Mouse (Mus musculus): ENCODE data around the gene Olfr1225. TPM values are rescaled to one million over a fixed set of nuclear protein-coding genes. Genes with fewer than 3 reads are reported as not detected.
"Not testable (repeated sequence)": the region's sequence is repeated elsewhere in the genome, so short reads cannot be mapped to it uniquely, and the experiment has no call there.

The Olfr1225 gene
- polyA plus RNA-seq (2015; fragmentation: Nextera tagmentation; extraction: Ambion mirVana) = not detected in 2 replicates

GRCm38 (mm10) chr2:89174569-89174968, at the start of gene Olfr1225:
Olfr1225 (minus strand) TSS chr2:89174669.
- Histone ChIP-seq H3K9me3 (ENCODE audit: low read length) (no peaks in the 10 kb centered on the region), H3K27ac (ENCODE audit: low read length) (no peak within 1 kb of the TSS), H3K4me2 (replicated peaks; ENCODE audit: low read depth, low read length) (no peak within 1 kb of the TSS), H3K4me1 (ENCODE audit: insufficient read depth, low read length) (no peaks in the 10 kb centered on the region), H3K4me3 (ENCODE audit: low read length) (no peak within 1 kb of the TSS), H3K36me3 (ENCODE audit: insufficient read depth, low read length) (no peaks in the 10 kb centered on the region), H3K27me3 (ENCODE audit: insufficient read depth, low read length) (no peaks in the 10 kb centered on the region), H3K9ac (replicated peaks; ENCODE audit: low read length) (no peak within 1 kb of the TSS)
- no peak for ATAC-seq (ENCODE audit: low FRiP score, low TSS enrichment)
- 85% methylated on average over 1 of the region's 1 CpGs for WGBS

DNA sequence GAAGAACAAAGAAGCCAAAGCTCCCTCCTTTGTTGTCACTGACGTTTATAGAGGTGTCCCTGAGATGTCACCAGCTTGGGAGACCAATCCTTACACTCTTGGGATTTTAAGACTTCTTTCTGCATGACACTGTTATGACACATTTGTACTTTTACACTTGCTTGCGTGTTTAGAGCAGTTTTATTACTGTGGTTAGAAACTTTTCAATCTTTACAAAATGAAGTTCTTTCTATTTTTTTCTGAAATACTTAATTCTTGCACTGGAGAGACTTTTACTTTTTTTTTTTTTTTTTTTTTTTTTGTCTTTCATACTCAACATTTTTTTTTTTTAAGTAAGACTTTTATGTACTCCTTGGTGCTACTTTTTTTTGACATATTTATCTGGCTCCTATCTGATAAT, 25.5 kb upstream of the Olfr1225 start, which contains the start of gene Olfr1226:
Olfr1226 (minus strand) TSS at position 101 of the 400 bp plus-strand sequence.
- no peak within 1 kb of the TSS for H3K27ac ChIP-seq (ENCODE audit: low read length)
- H3K4me2 ChIP-seq (replicated peaks; ENCODE audit: low read depth, low read length) = no peak within 1 kb of the TSS
- H3K27me3 ChIP-seq (ENCODE audit: insufficient read depth, low read length) = no peaks in the 10 kb centered on the region
- no peak within 1 kb of the TSS for H3K4me3 ChIP-seq (ENCODE audit: low read length)
- no peaks in the 10 kb centered on the region for H3K9me3 ChIP-seq (ENCODE audit: low read length)
- H3K36me3 ChIP-seq (ENCODE audit: insufficient read depth, low read length) = no peaks in the 10 kb centered on the region
- H3K9ac ChIP-seq (replicated peaks; ENCODE audit: low read length) = no peak within 1 kb of the TSS
- 54% methylated on average over 2 of the region's 2 CpGs for WGBS
- H3K4me1 ChIP-seq (ENCODE audit: insufficient read depth, low read length) = no peaks in the 10 kb centered on the region
- no peak for ATAC-seq (ENCODE audit: low FRiP score, low TSS enrichment)

GRCm38 (mm10) chr2:89196325-89196982, 22.0 kb upstream of the Olfr1225 start:
- Histone ChIP-seq H3K27ac (ENCODE audit: low read length) (no peak overlapping the region), H3K9ac (replicated peaks; ENCODE audit: low read length) (no peak overlapping the region), H3K9me3 (ENCODE audit: low read length) (no peaks in the 10 kb centered on the region), H3K4me3 (ENCODE audit: low read length) (no peak overlapping the region), H3K4me1 (ENCODE audit: insufficient read depth, low read length) (no peaks in the 10 kb centered on the region), H3K27me3 (ENCODE audit: insufficient read depth, low read length) (no peaks in the 10 kb centered on the region), H3K36me3 (ENCODE audit: insufficient read depth, low read length) (no peaks in the 10 kb centered on the region), H3K4me2 (replicated peaks; ENCODE audit: low read depth, low read length) (no peak overlapping the region)
- ATAC-seq (ENCODE audit: low FRiP score, low TSS enrichment) = no peak
- WGBS = 83% methylated on average over 3 of the region's 3 CpGs

DNA sequence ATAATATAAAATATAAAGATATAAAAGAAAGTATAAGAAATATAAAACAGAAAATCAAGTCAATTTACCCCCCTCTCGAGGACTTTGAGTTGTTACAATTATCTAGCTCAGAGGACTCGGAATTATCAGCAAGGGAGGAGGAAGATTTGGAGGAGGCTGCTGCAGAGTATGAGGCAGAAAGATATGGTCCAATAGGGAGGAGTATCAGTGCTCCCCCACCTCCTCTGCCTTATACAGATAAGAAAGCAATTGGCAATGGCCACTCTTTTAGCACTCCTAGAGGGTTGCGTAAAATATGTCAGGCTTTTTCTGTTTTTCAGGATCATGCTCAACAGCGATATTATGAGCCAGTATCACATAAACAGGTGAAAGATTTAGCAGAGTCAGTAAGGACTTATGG, 9.8 kb downstream of the Olfr1225 start:
- not testable (repeated sequence) for H3K27me3 ChIP-seq (ENCODE audit: insufficient read depth, low read length); H3K4me1 ChIP-seq (ENCODE audit: insufficient read depth, low read length); H3K36me3 ChIP-seq (ENCODE audit: insufficient read depth, low read length); H3K9ac ChIP-seq (replicated peaks; ENCODE audit: low read length); H3K4me3 ChIP-seq (ENCODE audit: low read length); H3K27ac ChIP-seq (ENCODE audit: low read length); H3K4me2 ChIP-seq (replicated peaks; ENCODE audit: low read depth, low read length); ATAC-seq (ENCODE audit: low FRiP score, low TSS enrichment); H3K9me3 ChIP-seq (ENCODE audit: low read length)
- 90% methylated on average over 4 of the region's 4 CpGs for WGBS

- not testable (repeated sequence) for ATAC-seq (ENCODE audit: low FRiP score, low TSS enrichment); H3K4me2 ChIP-seq (replicated peaks; ENCODE audit: low read depth, low read length); H3K27me3 ChIP-seq (ENCODE audit: insufficient read depth, low read length); H3K9me3 ChIP-seq (ENCODE audit: low read length); H3K4me1 ChIP-seq (ENCODE audit: insufficient read depth, low read length); H3K4me3 ChIP-seq (ENCODE audit: low read length); H3K27ac ChIP-seq (ENCODE audit: low read length); H3K9ac ChIP-seq (replicated peaks; ENCODE audit: low read length); H3K36me3 ChIP-seq (ENCODE audit: insufficient read depth, low read length)
- WGBS = 93% methylated on average over 8 of the region's 8 CpGs
Measured at GRCm38 (mm10) chr2:89163991-89164390, 10.5 kb downstream of the Olfr1225 start, which contains the start of gene Olfr1224-ps1. Olfr1224-ps1 (minus strand) TSS chr2:89164091.

DNA sequence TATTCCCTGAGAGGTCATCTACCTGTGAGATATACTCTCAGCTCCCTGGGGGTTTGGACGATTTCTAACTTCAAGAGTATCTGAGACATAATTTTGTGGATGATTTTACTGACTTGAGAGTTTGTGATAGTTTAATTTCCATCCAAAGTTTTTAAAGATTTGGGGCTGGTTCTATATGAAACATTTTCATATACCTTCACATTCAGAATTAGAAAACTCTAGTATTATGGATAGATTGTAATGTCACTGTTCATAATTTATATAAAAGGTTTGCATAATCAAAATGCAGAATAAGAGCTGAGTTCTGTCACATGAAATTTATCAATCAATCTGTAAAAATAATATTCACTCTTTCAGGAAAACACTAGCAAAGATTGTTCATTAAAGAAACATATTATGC, 23.0 kb downstream of the Olfr1225 start, which contains the start of gene Olfr1223:
Olfr1223 (minus strand) TSS at position 101 of the 400 bp plus-strand sequence.
- Histone ChIP-seq H3K4me2 (replicated peaks; ENCODE audit: low read depth, low read length) (no peak within 1 kb of the TSS), H3K4me3 (ENCODE audit: low read length) (no peak within 1 kb of the TSS), H3K27ac (ENCODE audit: low read length) (no peak within 1 kb of the TSS), H3K9ac (replicated peaks; ENCODE audit: low read length) (no peak within 1 kb of the TSS), H3K36me3 (ENCODE audit: insufficient read depth, low read length) (no peaks in the 10 kb centered on the region), H3K4me1 (ENCODE audit: insufficient read depth, low read length) (no peaks in the 10 kb centered on the region), H3K27me3 (ENCODE audit: insufficient read depth, low read length) (no peaks in the 10 kb centered on the region), H3K9me3 (ENCODE audit: low read length) (no peaks in the 10 kb centered on the region)
- 59% methylated on average over 1 of the region's 1 CpGs for WGBS
- ATAC-seq (ENCODE audit: low FRiP score, low TSS enrichment) = no peak

- Histone ChIP-seq H3K4me3 (ENCODE audit: low read length) (no peak within 1 kb of the TSS), H3K36me3 (ENCODE audit: insufficient read depth, low read length) (no peaks in the 10 kb centered on the region), H3K4me2 (replicated peaks; ENCODE audit: low read depth, low read length) (no peak within 1 kb of the TSS), H3K27ac (ENCODE audit: low read length) (no peak within 1 kb of the TSS), H3K9me3 (ENCODE audit: low read length) (no peaks in the 10 kb centered on the region), H3K4me1 (ENCODE audit: insufficient read depth, low read length) (no peaks in the 10 kb centered on the region), H3K9ac (replicated peaks; ENCODE audit: low read length) (no peak within 1 kb of the TSS), H3K27me3 (ENCODE audit: insufficient read depth, low read length) (no peaks in the 10 kb centered on the region)
- no peak for ATAC-seq (ENCODE audit: low FRiP score, low TSS enrichment)
- WGBS = 65% methylated on average over 3 of the region's 3 CpGs
Measured at GRCm38 (mm10) chr2:89132954-89133353, 41.5 kb downstream of the Olfr1225 start, which contains the start of gene Olfr1222. Olfr1222 (minus strand) TSS chr2:89133054.

Other genes starting within 250 kb of the Olfr1225 start
- not detected in 2 replicates for gene Olfr1211, start 236.6 kb downstream of the Olfr1225 start, polyA plus RNA-seq (2015; fragmentation: Nextera tagmentation; extraction: Ambion mirVana)
- gene Olfr1212, start 220.7 kb downstream of the Olfr1225 start, polyA plus RNA-seq (2015; fragmentation: Nextera tagmentation; extraction: Ambion mirVana) = not detected in 2 replicates
- gene Gm13762, start 194.4 kb downstream of the Olfr1225 start, polyA plus RNA-seq (2015; fragmentation: Nextera tagmentation; extraction: Ambion mirVana) = not detected in 2 replicates
- gene Olfr1214, start 182.0 kb downstream of the Olfr1225 start, polyA plus RNA-seq (2015; fragmentation: Nextera tagmentation; extraction: Ambion mirVana) = not detected in 2 replicates
- gene Olfr1215, start 167.7 kb downstream of the Olfr1225 start, polyA plus RNA-seq (2015; fragmentation: Nextera tagmentation; extraction: Ambion mirVana) = not detected in 2 replicates
- gene Olfr1216, start 156.3 kb downstream of the Olfr1225 start, polyA plus RNA-seq (2015; fragmentation: Nextera tagmentation; extraction: Ambion mirVana) = not detected in 2 replicates
- gene Olfr1217, start 142.6 kb downstream of the Olfr1225 start, polyA plus RNA-seq (2015; fragmentation: Nextera tagmentation; extraction: Ambion mirVana) = not detected in 2 replicates
- not detected in 2 replicates for gene Olfr1218, start 113.5 kb downstream of the Olfr1225 start, polyA plus RNA-seq (2015; fragmentation: Nextera tagmentation; extraction: Ambion mirVana)
- gene Olfr1219, start 91.2 kb downstream of the Olfr1225 start, polyA plus RNA-seq (2015; fragmentation: Nextera tagmentation; extraction: Ambion mirVana) = not detected in 2 replicates
- not detected in 2 replicates for gene Olfr1220, start 67.8 kb downstream of the Olfr1225 start, polyA plus RNA-seq (2015; fragmentation: Nextera tagmentation; extraction: Ambion mirVana)
- not detected in 2 replicates for gene Olfr1221, start 57.4 kb downstream of the Olfr1225 start, polyA plus RNA-seq (2015; fragmentation: Nextera tagmentation; extraction: Ambion mirVana)
- gene Olfr1222, start 41.6 kb downstream of the Olfr1225 start, polyA plus RNA-seq (2015; fragmentation: Nextera tagmentation; extraction: Ambion mirVana) = not detected in 2 replicates
- gene Olfr1223, start 23.1 kb downstream of the Olfr1225 start, polyA plus RNA-seq (2015; fragmentation: Nextera tagmentation; extraction: Ambion mirVana) = not detected in 2 replicates
- gene Olfr1224-ps1, start 10.6 kb downstream of the Olfr1225 start, polyA plus RNA-seq (2015; fragmentation: Nextera tagmentation; extraction: Ambion mirVana) = not detected in 2 replicates
- gene Olfr1226, start 25.4 kb upstream of the Olfr1225 start, polyA plus RNA-seq (2015; fragmentation: Nextera tagmentation; extraction: Ambion mirVana) = not detected in 2 replicates
- not detected in 2 replicates for gene Olfr1228, start 79.4 kb upstream of the Olfr1225 start, polyA plus RNA-seq (2015; fragmentation: Nextera tagmentation; extraction: Ambion mirVana)
- gene Olfr1229, start 113.3 kb upstream of the Olfr1225 start, polyA plus RNA-seq (2015; fragmentation: Nextera tagmentation; extraction: Ambion mirVana) = not detected in 2 replicates
- not detected in 2 replicates for gene Olfr1230, start 122.6 kb upstream of the Olfr1225 start, polyA plus RNA-seq (2015; fragmentation: Nextera tagmentation; extraction: Ambion mirVana)
- not detected in 2 replicates for gene Olfr1231, start 132.4 kb upstream of the Olfr1225 start, polyA plus RNA-seq (2015; fragmentation: Nextera tagmentation; extraction: Ambion mirVana)
- gene Olfr1232, start 155.0 kb upstream of the Olfr1225 start, polyA plus RNA-seq (2015; fragmentation: Nextera tagmentation; extraction: Ambion mirVana) = not detected in 2 replicates
- gene Olfr1233, start 167.7 kb upstream of the Olfr1225 start, polyA plus RNA-seq (2015; fragmentation: Nextera tagmentation; extraction: Ambion mirVana) = not detected in 2 replicates
- not detected in 2 replicates for gene Olfr1234, start 190.2 kb upstream of the Olfr1225 start, polyA plus RNA-seq (2015; fragmentation: Nextera tagmentation; extraction: Ambion mirVana)
- gene Olfr1238, start 235.0 kb upstream of the Olfr1225 start, polyA plus RNA-seq (2015; fragmentation: Nextera tagmentation; extraction: Ambion mirVana) = not detected in 2 replicates
- not detected in 2 replicates for gene Olfr1239, start 245.7 kb upstream of the Olfr1225 start, polyA plus RNA-seq (2015; fragmentation: Nextera tagmentation; extraction: Ambion mirVana)